Mouse (Mus musculus): ENCODE data around the gene Kbtbd12. TPM values are rescaled to one million over a fixed set of nuclear protein-coding genes. Genes with fewer than 3 reads are reported as not detected.

Kbtbd12 gene
- polyA plus RNA-seq, 1 experiment from 2014 or later, result 0.20 TPM

- H3K4me3 ChIP-seq (ENCODE audit: low read depth, low read length), result no peak overlapping the region
- H3K27ac ChIP-seq (ENCODE audit: low read depth, low read length), result no peak overlapping the region
- H3K27me3 ChIP-seq (replicated peaks; ENCODE audit: control insufficient read depth, insufficient read depth, low read length), result no peaks in the 10 kb centered on the region
- no peak overlapping the region for H3K9ac ChIP-seq (ENCODE audit: low read length)
- no peaks in the 10 kb centered on the region for H3K9me3 ChIP-seq (replicated peaks; ENCODE audit: control insufficient read depth, low read length)
- H3K36me3 ChIP-seq (ENCODE audit: control insufficient read depth, insufficient read depth, low read length), result no peaks in the 10 kb centered on the region
- DNase-seq (ENCODE audit: low spot score) (no peak), ATAC-seq (no peak)
- H3K4me2 ChIP-seq (ENCODE audit: low read length), result no peak overlapping the region
- H3K4me1 ChIP-seq (ENCODE audit: control insufficient read depth, insufficient read depth, low read length), result no peaks in the 10 kb centered on the region
- 91% methylated on average over 4 of the region's 4 CpGs for WGBS
Observed at GRCm38 (mm10) chr6:88583950-88584349, 53.8 kb downstream of the Kbtbd12 start.

GRCm38 (mm10) chr6:88576495-88576894, 61.3 kb downstream of the Kbtbd12 start:
- no peaks in the 10 kb centered on the region for H3K36me3 ChIP-seq (ENCODE audit: control insufficient read depth, insufficient read depth, low read length)
- DNase-seq (ENCODE audit: low spot score), result no peak

GRCm38 (mm10) chr6:88566676-88567075, 71.1 kb downstream of the Kbtbd12 start:
- Histone ChIP-seq H3K4me3 (ENCODE audit: low read depth, low read length) (no peak overlapping the region), H3K36me3 (ENCODE audit: control insufficient read depth, insufficient read depth, low read length) (no peaks in the 10 kb centered on the region), H3K27ac (ENCODE audit: low read depth, low read length) (no peak overlapping the region), H3K27me3 (replicated peaks; ENCODE audit: control insufficient read depth, insufficient read depth, low read length) (0 out of 2 replicates have a peak, but pooled peaks cover 3% of the 10 kb centered on the region), H3K4me1 (ENCODE audit: control insufficient read depth, insufficient read depth, low read length) (no peaks in the 10 kb centered on the region), H3K9ac (ENCODE audit: low read length) (no peak overlapping the region), H3K4me2 (ENCODE audit: low read length) (no peak overlapping the region), H3K9me3 (replicated peaks; ENCODE audit: control insufficient read depth, low read length) (no peaks in the 10 kb centered on the region)
- DNase-seq (ENCODE audit: low spot score), result peak; percentile 42
- WGBS, result 10% methylated on average over 7 of the region's 7 CpGs
- ATAC-seq, result no peak

More at GRCm38 (mm10) chr6:88576495-88576894, 61.3 kb downstream of the Kbtbd12 start:
- Histone ChIP-seq H3K4me2 (ENCODE audit: low read length) (no peak overlapping the region), H3K4me1 (ENCODE audit: control insufficient read depth, insufficient read depth, low read length) (no peaks in the 10 kb centered on the region), H3K27me3 (replicated peaks; ENCODE audit: control insufficient read depth, insufficient read depth, low read length) (no peaks in the 10 kb centered on the region), H3K4me3 (ENCODE audit: low read depth, low read length) (no peak overlapping the region), H3K9ac (ENCODE audit: low read length) (no peak overlapping the region), H3K9me3 (replicated peaks; ENCODE audit: control insufficient read depth, low read length) (no peaks in the 10 kb centered on the region), H3K27ac (ENCODE audit: low read depth, low read length) (no peak overlapping the region)
- WGBS, result 86% methylated on average over 11 of the region's 11 CpGs
- ATAC-seq, result no peak

GRCm38 (mm10) chr6:88565033-88565432, 72.7 kb downstream of the Kbtbd12 start:
- Histone ChIP-seq H3K9me3 (replicated peaks; ENCODE audit: control insufficient read depth, low read length) (no peaks in the 10 kb centered on the region), H3K4me2 (ENCODE audit: low read length) (no peak overlapping the region), H3K27me3 (replicated peaks; ENCODE audit: control insufficient read depth, insufficient read depth, low read length) (0 out of 2 replicates have a peak, but pooled peaks cover 3% of the 10 kb centered on the region), H3K4me1 (ENCODE audit: control insufficient read depth, insufficient read depth, low read length) (no peaks in the 10 kb centered on the region), H3K36me3 (ENCODE audit: control insufficient read depth, insufficient read depth, low read length) (no peaks in the 10 kb centered on the region), H3K4me3 (ENCODE audit: low read depth, low read length) (no peak overlapping the region), H3K27ac (ENCODE audit: low read depth, low read length) (no peak overlapping the region), H3K9ac (ENCODE audit: low read length) (no peak overlapping the region)
- DNase-seq (ENCODE audit: low spot score), result peak; percentile 60
- WGBS, result 34% methylated on average over 6 of the region's 6 CpGs
- ATAC-seq, result no peak

- DNase-seq (ENCODE audit: low spot score) (no peak), ATAC-seq (no peak)
- WGBS, result 90% methylated on average over 4 of the region's 4 CpGs
- no peak overlapping the region for H3K27ac ChIP-seq (ENCODE audit: low read depth, low read length)
- H3K27me3 ChIP-seq (replicated peaks; ENCODE audit: control insufficient read depth, insufficient read depth, low read length), result no peaks in the 10 kb centered on the region
- no peaks in the 10 kb centered on the region for H3K36me3 ChIP-seq (ENCODE audit: control insufficient read depth, insufficient read depth, low read length)
- H3K9me3 ChIP-seq (replicated peaks; ENCODE audit: control insufficient read depth, low read length), result no peaks in the 10 kb centered on the region
- H3K9ac ChIP-seq (ENCODE audit: low read length), result no peak overlapping the region
- H3K4me3 ChIP-seq (ENCODE audit: low read depth, low read length), result no peak overlapping the region
- H3K4me2 ChIP-seq (ENCODE audit: low read length), result no peak overlapping the region
- H3K4me1 ChIP-seq (ENCODE audit: control insufficient read depth, insufficient read depth, low read length), result no peaks in the 10 kb centered on the region
Observed at GRCm38 (mm10) chr6:88560156-88560555, 77.6 kb downstream of the Kbtbd12 start.

- peak; percentile 16 for DNase-seq (ENCODE audit: low spot score)
- WGBS, result 20% methylated on average over 5 of the region's 5 CpGs
Observed at GRCm38 (mm10) chr6:88559688-88560087, 78.1 kb downstream of the Kbtbd12 start.

GRCm38 (mm10) chr6:88558076-88558475, 79.7 kb downstream of the Kbtbd12 start:
- H3K9ac ChIP-seq (ENCODE audit: low read length), result no peak overlapping the region
- H3K27me3 ChIP-seq (replicated peaks; ENCODE audit: control insufficient read depth, insufficient read depth, low read length), result no peaks in the 10 kb centered on the region
- no peaks in the 10 kb centered on the region for H3K9me3 ChIP-seq (replicated peaks; ENCODE audit: control insufficient read depth, low read length)
- WGBS, result 81% methylated on average over 1 of the region's 1 CpGs
- no peaks in the 10 kb centered on the region for H3K4me1 ChIP-seq (ENCODE audit: control insufficient read depth, insufficient read depth, low read length)
- no peak overlapping the region for H3K27ac ChIP-seq (ENCODE audit: low read depth, low read length)
- DNase-seq (ENCODE audit: low spot score), result no peak
- no peak for ATAC-seq
- H3K36me3 ChIP-seq (ENCODE audit: control insufficient read depth, insufficient read depth, low read length), result no peaks in the 10 kb centered on the region
- H3K4me3 ChIP-seq (ENCODE audit: low read depth, low read length), result no peak overlapping the region
- no peak overlapping the region for H3K4me2 ChIP-seq (ENCODE audit: low read length)

More at GRCm38 (mm10) chr6:88559688-88560087, 78.1 kb downstream of the Kbtbd12 start:
- Histone ChIP-seq H3K4me2 (ENCODE audit: low read length) (no peak overlapping the region), H3K9me3 (replicated peaks; ENCODE audit: control insufficient read depth, low read length) (no peaks in the 10 kb centered on the region), H3K27me3 (replicated peaks; ENCODE audit: control insufficient read depth, insufficient read depth, low read length) (no peaks in the 10 kb centered on the region), H3K4me1 (ENCODE audit: control insufficient read depth, insufficient read depth, low read length) (no peaks in the 10 kb centered on the region), H3K36me3 (ENCODE audit: control insufficient read depth, insufficient read depth, low read length) (no peaks in the 10 kb centered on the region), H3K9ac (ENCODE audit: low read length) (no peak overlapping the region), H3K27ac (ENCODE audit: low read depth, low read length) (no peak overlapping the region), H3K4me3 (ENCODE audit: low read depth, low read length) (no peak overlapping the region)
- ATAC-seq, result no peak

GRCm38 (mm10) chr6:88557548-88557947, 80.2 kb downstream of the Kbtbd12 start:
- no peaks in the 10 kb centered on the region for H3K9me3 ChIP-seq (replicated peaks; ENCODE audit: control insufficient read depth, low read length)
- no peak for DNase-seq (ENCODE audit: low spot score)
- 14% methylated on average over 4 of the region's 4 CpGs for WGBS

GRCm38 (mm10) chr6:88549916-88550315, 87.8 kb downstream of the Kbtbd12 start:
- no peaks in the 10 kb centered on the region for H3K36me3 ChIP-seq (ENCODE audit: control insufficient read depth, insufficient read depth, low read length)
- peaks cover 13% of the 10 kb centered on the region; the same call in 1 of the 2 replicates for H3K27me3 ChIP-seq (replicated peaks; ENCODE audit: control insufficient read depth, insufficient read depth, low read length)
- H3K4me2 ChIP-seq (ENCODE audit: low read length), result no peak overlapping the region
- no peak overlapping the region for H3K4me3 ChIP-seq (ENCODE audit: low read depth, low read length)
- DNase-seq (ENCODE audit: low spot score), result no peak
- ATAC-seq, result no peak
- WGBS, result 83% methylated on average over 2 of the region's 2 CpGs
- no peaks in the 10 kb centered on the region for H3K4me1 ChIP-seq (ENCODE audit: control insufficient read depth, insufficient read depth, low read length)
- H3K9ac ChIP-seq (ENCODE audit: low read length), result peak overlapping the region; percentile 21; the same call in 1 of the 2 replicates
- H3K9me3 ChIP-seq (replicated peaks; ENCODE audit: control insufficient read depth, low read length), result no peaks in the 10 kb centered on the region
- H3K27ac ChIP-seq (ENCODE audit: low read depth, low read length), result no peak overlapping the region

More at GRCm38 (mm10) chr6:88557548-88557947, 80.2 kb downstream of the Kbtbd12 start:
- no peak overlapping the region for H3K27ac ChIP-seq (ENCODE audit: low read depth, low read length)
- no peaks in the 10 kb centered on the region for H3K36me3 ChIP-seq (ENCODE audit: control insufficient read depth, insufficient read depth, low read length)
- no peak overlapping the region for H3K9ac ChIP-seq (ENCODE audit: low read length)
- no peaks in the 10 kb centered on the region for H3K27me3 ChIP-seq (replicated peaks; ENCODE audit: control insufficient read depth, insufficient read depth, low read length)
- H3K4me2 ChIP-seq (ENCODE audit: low read length), result no peak overlapping the region
- ATAC-seq, result no peak
- H3K4me1 ChIP-seq (ENCODE audit: control insufficient read depth, insufficient read depth, low read length), result no peaks in the 10 kb centered on the region
- H3K4me3 ChIP-seq (ENCODE audit: low read depth, low read length), result no peak overlapping the region
